Mouse (Mus musculus) frontal cortex, postnatal 14 days (tissue): ENCODE measurements at regions not wholly inside any gene's neighbourhood (a gene's known extent, or its start where the extent isn't known, plus 50 kb on each side); places are given as distances from the start of the nearest gene placed in this dataset.
A peak's percentile ranks its signal among the peaks of the same experiment; 100 is the strongest.

Experiments
- DNase-seq, 2 experiments: peaks; one replicate each; pipeline ENCODE4 v3.0.0; 2022; ENCODE audit warnings: low spot score in 2 of 2

DNA sequence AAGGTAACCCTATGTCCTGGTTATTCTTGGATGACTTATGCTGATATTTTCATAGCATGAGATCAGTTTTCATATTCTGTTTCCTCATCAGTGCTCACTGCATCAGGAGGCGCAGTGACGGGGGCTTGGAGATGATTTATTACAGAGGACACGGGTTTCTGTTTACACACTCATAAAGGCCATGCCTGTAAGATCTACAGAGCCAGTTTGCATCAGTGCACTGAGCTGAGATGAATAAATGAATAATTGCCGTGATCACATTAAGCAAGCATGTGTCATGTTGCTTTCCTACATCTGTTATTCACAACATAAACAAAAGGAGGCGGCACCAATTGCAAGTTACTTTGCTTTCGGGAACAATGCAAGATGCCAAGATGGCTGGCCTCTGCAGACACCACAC is 271.6 kb downstream of the Rnf144a start:
- DNase-seq, result no peak

DNA sequence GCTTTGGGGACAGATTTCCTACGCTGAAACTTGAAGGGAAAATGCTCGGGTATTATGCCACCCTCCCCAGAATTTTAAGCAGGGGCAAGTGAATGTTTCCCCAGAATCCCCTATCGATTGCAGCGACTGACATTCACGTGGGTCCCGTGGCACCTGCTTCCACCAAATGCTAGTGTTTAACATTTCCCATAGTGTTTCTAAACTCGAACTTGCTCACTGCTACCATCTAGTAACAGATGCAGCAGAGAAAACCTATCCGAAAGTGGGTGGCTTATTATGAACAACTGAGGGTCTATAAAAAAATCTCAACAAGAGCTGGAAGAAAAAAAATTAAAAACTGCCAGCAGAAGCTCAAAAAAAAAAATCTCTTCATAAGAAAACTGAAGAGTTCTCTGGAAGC is 284.2 kb downstream of the Rnf144a start:
- DNase-seq, result no peak

GRCm38 (mm10) chr12:26130011-26130410 is 285.0 kb downstream of the Rnf144a start:
- no peak for DNase-seq

DNA sequence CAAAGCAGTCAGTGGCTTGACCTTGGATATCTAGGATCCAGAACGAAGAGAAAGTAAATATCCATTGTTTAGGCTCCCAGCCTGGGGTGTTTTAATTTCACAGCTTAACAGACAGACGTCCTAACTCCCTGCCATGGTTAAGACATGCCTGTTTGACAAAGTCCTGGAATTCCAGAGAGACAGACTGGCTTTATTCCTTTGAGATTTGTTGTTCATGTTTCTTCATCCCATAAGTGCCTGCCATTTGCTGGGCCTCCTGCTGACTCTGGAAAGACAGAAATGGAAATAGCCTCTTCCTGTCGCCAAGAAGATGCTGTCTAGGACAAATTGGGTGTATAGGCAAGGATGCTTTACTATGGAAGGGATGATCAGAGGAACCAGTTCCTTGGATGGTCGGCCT is 285.5 kb downstream of the Rnf144a start:
- DNase-seq, result no peak

GRCm38 (mm10) chr12:26128851-26129250 is 286.2 kb downstream of the Rnf144a start:
- no peak for DNase-seq

GRCm38 (mm10) chr12:26126260-26126659 is 288.8 kb downstream of the Rnf144a start:
- DNase-seq, result no peak

GRCm38 (mm10) chr12:26124211-26124610 is 290.8 kb downstream of the Rnf144a start:
- no peak for DNase-seq

- DNase-seq, result no peak
Measured at GRCm38 (mm10) chr12:26115339-26115912, 299.6 kb downstream of the Rnf144a start.

- DNase-seq, result peak; percentile 34 to 38
Measured at GRCm38 (mm10) chr12:26112166-26113019, 302.7 kb downstream of the Rnf144a start.

GRCm38 (mm10) chr12:26109866-26110265 is 305.2 kb downstream of the Rnf144a start:
- no peak for DNase-seq

DNA sequence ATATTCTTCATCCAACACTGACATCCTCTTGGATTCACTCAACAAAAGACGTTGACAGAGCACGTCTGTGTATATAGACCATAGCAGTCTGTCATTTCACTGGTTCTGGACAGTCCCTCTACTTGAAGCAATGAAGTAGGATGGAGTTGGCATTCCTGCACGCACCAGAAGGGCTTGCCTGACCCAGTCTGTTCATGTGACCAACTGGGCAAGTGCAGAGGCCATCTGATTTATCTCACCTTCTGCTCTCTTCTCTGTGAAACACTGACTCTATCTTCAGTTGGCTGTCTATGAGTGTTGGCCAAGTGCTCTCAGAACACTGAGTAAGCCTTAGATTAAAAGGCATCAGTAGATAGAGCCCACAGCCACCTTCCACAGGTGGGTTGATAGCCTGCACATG is 310.7 kb downstream of the Rnf144a start:
- no peak for DNase-seq

- DNase-seq, result no peak
Measured at GRCm38 (mm10) chr12:26102384-26102783, 312.7 kb downstream of the Rnf144a start.

DNA sequence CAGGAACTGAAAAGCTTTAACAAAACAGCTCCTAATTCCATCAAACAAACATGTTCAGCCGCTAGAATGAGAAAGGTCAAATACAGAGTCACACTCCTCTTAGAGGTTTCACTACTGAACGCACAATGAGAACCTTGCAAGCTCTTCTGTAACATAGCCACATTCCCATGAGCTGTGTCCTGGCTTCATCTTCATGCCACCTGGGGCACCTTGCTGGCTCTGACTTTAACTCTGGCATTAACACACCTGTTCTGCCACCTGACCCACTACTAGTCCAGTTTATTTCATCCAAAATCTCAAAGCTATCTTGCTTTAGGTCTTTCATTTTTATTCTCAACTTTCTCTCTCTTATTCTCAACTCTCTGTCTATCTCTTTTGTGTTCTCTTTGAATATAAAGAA is 314.9 kb downstream of the Rnf144a start:
- no peak for DNase-seq

DNA sequence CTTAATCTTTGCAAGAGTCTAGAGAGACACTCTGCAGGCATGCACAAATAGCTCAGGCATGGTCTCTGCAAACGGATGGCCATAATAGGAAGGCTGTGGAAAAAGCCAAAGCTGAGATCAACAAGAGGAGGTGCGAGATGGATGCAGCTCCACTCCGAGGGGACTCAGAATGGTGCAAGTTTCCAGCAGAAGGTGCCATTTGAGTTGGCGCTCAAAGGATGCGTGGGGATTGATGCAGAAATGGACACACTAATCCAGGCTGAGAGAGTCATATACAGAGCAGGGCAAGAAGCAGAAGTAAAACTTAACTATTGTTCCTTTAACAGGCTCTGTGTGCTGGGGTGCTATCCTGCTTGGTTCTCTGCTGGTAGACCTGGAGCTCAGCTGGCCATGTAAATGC is 315.9 kb downstream of the Rnf144a start:
- DNase-seq, result no peak

DNA sequence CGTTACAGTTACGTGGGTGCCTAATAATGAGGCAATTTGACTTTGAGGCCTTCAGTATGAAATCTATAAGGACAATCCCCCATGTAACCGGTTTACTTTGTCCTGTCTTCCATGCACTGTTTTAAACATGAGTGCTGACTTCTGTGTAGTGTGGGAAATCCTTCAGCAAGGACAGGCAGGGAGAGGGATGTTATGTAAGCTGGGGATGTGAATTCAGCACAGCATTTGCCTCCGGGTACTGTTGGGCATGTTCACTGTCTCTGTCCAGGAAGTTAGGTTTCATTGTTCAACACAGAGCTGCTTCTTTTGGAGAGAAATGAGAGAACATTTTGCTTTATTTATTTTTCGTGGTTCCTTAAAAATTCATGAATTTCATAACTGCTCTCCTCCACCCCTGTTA is 322.7 kb downstream of the Rnf144a start:
- no peak for DNase-seq

- DNase-seq, result no peak
Measured at GRCm38 (mm10) chr12:26091865-26092264, 323.2 kb downstream of the Rnf144a start.

DNA sequence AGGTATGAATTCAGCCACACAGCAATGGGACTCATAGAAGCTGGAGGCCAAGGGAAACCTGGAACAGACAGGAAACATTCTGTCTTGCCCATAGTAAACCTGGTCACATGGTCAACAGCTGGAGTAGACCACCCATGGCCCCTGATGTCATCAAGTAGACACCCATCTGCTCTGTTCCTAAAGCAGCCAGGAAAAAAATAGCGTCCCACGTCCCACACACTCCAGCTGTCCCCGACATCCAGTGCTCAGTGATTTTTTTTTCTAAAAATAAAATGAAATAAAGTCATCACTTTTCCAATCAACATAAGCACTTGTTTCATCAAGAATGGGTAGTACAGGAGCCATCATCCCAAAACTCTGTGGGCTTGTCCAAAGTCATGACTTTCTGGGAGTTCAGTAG is 326.7 kb downstream of the Rnf144a start:
- no peak for DNase-seq

GRCm38 (mm10) chr12:26086923-26087322 is 328.1 kb downstream of the Rnf144a start:
- DNase-seq, result peak in 1 of 2 experiments; percentile 20

GRCm38 (mm10) chr12:26086414-26086813 is 328.6 kb downstream of the Rnf144a start:
- no peak for DNase-seq

DNA sequence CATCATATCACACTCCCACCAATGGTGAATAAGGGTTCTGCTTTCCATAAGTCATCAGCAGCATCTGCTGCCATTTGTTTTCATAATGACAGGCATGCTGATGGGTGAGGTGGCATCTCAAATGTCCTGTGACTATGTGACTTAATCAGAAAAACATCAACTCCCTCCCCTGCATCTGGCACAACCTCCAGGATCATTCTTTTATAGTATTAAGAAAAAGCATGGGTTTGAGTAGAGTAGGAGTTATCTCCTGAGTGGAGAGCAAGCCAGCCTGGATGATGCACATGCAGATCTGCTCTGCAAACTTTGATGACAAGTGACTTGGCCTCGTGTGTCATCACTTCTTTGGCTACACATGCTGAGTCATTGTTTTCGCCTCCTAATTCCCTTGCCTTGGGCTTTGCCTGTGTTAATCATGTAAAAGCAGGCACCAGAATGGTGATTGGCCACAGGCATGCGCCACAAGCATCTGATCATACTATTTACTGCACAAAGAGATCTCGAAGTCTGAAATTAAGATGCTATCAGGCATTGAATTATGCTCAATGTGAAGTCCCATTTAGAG is 335.9 kb downstream of the Rnf144a start:
- DNase-seq, result no peak

DNA sequence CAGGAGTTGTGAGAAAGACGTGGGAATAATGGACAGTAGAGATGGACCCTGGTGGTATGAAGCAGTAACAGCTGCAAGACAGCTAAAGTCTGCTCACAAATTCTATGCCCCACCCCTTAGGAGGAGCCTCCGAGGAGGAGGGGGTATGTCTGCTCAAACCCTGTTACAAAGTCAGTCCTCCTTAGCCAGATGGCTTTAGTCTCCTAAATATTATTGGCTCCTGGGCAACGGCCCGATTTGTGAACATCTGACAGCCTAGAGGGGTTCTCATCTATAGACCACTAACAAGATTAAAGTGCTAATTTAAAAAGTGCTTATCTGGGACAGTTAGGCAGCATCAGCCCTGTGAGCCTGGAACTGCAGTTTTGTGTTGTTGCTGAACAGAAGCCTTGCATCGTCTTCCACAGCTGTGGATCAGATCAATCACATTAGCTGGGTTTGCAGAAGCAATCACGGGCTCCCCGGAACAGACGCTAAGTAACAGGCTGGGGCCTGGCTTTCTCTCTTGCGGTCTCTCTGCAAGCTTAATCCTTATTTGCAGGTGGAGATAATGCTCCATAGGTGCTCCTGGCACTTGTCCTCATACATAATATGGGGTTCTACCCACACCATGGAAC is 339.3 kb downstream of the Rnf144a start:
- no peak for DNase-seq

DNA sequence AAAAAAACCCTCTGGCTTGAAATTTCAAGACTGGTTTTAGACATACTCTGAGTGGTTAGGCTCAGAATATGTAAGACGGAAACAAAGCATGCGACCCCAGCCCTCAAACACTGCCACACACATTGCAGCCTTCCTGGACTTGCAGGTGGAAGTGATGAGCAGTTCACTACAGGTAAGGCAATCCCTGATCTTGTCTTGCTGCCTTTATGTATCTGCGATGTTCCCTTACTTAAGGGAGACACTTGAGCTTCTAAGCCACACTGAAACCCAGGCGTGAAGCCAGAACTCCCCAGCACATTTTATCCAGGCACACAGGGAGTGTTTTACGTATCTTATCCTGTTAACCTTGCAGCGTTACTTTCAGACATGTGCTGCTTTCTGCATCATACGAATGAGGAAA is 342.9 kb downstream of the Rnf144a start:
- DNase-seq, result no peak

- DNase-seq, result peak; percentile 47 to 69
Measured at GRCm38 (mm10) chr12:26071610-26072009, 343.4 kb downstream of the Rnf144a start.
